Mouse (Mus musculus): Measurements from ENCODE around the gene Hmgb2.

Gene Hmgb2

DNA sequence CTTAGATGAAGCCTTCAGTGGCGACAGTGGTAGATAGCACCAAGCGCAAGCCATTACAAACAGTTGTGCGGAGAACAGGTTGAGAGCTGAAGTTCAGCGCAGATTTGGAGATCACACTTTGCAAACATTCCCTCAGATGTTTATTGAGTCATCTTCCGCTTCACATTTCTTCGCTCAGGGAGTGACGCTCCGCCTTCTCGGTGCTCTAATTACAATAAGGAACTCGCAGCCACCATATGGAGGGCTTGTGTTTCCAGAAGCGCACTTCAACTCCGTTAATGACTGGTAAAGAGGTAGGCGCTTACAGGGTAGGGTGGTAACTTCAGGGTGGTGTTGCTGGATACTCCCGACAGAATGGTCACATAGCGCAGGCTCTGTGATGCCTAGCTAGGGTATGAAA, 52.0 kb downstream of the Hmgb2 start:
- DNase-seq, result no peak

DNA sequence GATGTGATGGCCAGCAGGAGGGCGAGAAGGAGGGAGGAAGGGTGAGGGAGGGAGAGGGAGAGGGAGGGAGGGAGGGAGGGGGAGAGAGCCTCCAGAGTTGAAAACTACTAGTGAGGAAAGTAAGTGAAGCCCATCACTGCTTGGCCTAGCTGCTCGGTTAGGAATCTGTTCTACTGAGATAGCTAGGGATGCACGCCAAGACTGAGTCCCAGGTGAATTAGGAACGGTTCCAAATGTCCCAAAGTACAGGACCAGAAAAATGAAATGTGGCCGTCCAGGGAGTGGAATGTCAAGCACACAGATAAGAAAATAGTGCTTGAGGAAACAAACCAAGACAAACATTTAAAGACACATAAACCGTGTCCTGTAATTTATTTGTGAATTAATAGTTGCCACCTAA, 53.3 kb downstream of the Hmgb2 start:
- no peak for DNase-seq

Measured in kidney, adult 11 months (tissue).